Mouse (Mus musculus) limb, embryonic 11.5 days (tissue): ENCODE data around the gene Efemp2. TPM values are rescaled to one million over a fixed set of nuclear protein-coding genes. Genes with fewer than 3 reads are reported as not detected.

ENCODE experiments used
- ATAC-seq: fragments of 200-750 bp; cut with Nextera tagmentation; 2 replicates; pipeline ENCODE4 v1.8.0; 2017; ENCODE audit warnings: low read depth; ENCODE audit not compliant: insufficient number of reproducible peaks, low FRiP score, low TSS enrichment
- DNase-seq: peaks from one replicate; pipeline ENCODE4 v3.0.0-alpha.2; 2015; ENCODE audit warnings: low spot score
- H3K27ac ChIP-seq: fragments of 300-500 bp; sonication (generic); replicated peaks from 2 replicates; pipeline ENCODE4 v1.5.1; 2014; ENCODE audit warnings: low read depth, mild to moderate bottlenecking, low read length
- H3K27me3 ChIP-seq: fragments of 300-500 bp; sonication (generic); 2 replicates; pipeline ENCODE4 v1.6.1; 2014; ENCODE audit warnings: mild to moderate bottlenecking, low read length, mixed read lengths; ENCODE audit not compliant: control insufficient read depth, insufficient read depth
- H3K36me3 ChIP-seq: fragments of 300-500 bp; sonication (generic); 2 replicates; pipeline ENCODE4 v1.6.1; 2014; ENCODE audit warnings: mild to moderate bottlenecking, low read length, moderate library complexity, mixed read lengths; ENCODE audit not compliant: control insufficient read depth, insufficient read depth
- H3K4me1 ChIP-seq: fragments of 300-500 bp; sonication (generic); 2 replicates; pipeline ENCODE4 v1.6.1; 2014; ENCODE audit warnings: low read length, mixed read lengths; ENCODE audit not compliant: control insufficient read depth, insufficient read depth
- H3K4me2 ChIP-seq: fragments of 300-500 bp; sonication (generic); 2 replicates; pipeline ENCODE4 v1.6.1; 2014; ENCODE audit warnings: low read depth, mild to moderate bottlenecking, moderate library complexity; ENCODE audit not compliant: severe bottlenecking
- H3K4me3 ChIP-seq: fragments of 300-500 bp; sonication (generic); 2 replicates; pipeline ENCODE4 v1.5.1; 2014; ENCODE audit warnings: low read depth, low read length
- H3K9ac ChIP-seq: fragments of 300-500 bp; sonication (generic); 2 replicates; pipeline ENCODE4 v1.6.1; 2014; ENCODE audit warnings: mild to moderate bottlenecking, low read length
- H3K9me3 ChIP-seq: fragments of 300-500 bp; sonication (generic); 2 replicates; pipeline ENCODE4 v1.6.1; 2016; ENCODE audit warnings: low read length; ENCODE audit not compliant: control insufficient read depth
- WGBS: fragments of 180-500 bp; shearing (Covaris S2); extraction: QIAGEN DNeasy Blood & Tissue Kit; methylation state at CpG from one replicate; pipeline ENCODE4 v1.1.7; 2014; 5-methylcytosine and 5-hydroxymethylcytosine counted together
- polyA plus RNA-seq: library from polyadenylated mRNA; unstranded; fragments of >200 nt; fragmentation: Nextera tagmentation; extraction: Ambion mirVana; gene quantifications from 2 replicates; pipeline ENCODE4 v1.2.1, GENCODE M21; 2014

Gene Efemp2
- polyA plus RNA-seq, 1 experiment from 2014 or later = 105 TPM

DNA sequence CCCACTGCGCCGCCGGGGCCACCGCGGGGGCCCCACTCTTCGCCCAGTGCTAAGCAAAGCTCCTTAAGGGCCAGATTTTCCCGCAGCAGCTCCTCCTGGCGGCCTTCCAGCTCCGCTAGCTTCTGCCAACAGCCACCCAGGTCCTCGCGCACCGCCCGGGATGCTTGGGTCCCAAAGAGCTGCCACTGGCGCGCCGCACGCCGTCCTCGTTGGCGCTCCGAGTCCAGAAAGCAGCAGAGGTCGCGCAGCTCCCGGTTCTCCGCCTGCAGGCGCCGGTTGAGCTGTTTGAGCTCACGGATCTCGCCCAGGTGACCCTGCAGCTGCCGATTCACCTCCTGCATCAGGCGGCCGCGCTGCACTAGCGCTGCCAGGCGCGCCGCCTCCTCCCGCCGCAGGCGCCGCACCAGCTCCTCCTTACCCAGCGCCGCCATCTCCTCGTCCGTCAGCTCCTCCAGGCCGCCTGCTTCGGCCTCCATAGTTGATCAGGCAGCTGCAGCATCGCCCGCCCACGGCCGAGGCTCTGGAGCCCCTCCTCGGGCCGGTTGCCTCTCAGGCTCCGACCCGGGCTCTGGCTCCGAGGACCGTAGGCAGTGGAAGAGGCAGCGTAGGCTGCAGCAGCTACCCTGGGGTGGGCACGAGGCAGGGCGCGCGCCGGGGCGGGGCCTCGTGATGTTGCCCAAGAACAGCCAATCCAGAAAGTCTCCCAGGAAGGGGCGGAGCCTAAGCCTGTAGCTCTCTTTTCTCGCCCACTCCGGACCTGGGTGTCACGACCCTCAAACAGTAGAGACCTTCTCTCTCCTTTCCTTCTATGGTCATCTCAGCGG is 16.6 kb upstream of the Efemp2 start:
- Histone ChIP-seq H3K9ac (peak overlapping the region; percentile 61), H3K27me3 (no peaks in the 10 kb centered on the region), H3K4me1 (peaks cover 21% of the 10 kb centered on the region), H3K4me3 (peak overlapping the region; percentile 45), H3K27ac (peak overlapping the region; percentile 10), H3K4me2 (peak overlapping the region; percentile 98), H3K36me3 (no peaks in the 10 kb centered on the region), H3K9me3 (no peaks in the 10 kb centered on the region)
- DNase-seq (peak; percentile 94), ATAC-seq (peak; percentile 76)
- under 1% methylated on average over 70 of the region's 70 CpGs for WGBS

DNA sequence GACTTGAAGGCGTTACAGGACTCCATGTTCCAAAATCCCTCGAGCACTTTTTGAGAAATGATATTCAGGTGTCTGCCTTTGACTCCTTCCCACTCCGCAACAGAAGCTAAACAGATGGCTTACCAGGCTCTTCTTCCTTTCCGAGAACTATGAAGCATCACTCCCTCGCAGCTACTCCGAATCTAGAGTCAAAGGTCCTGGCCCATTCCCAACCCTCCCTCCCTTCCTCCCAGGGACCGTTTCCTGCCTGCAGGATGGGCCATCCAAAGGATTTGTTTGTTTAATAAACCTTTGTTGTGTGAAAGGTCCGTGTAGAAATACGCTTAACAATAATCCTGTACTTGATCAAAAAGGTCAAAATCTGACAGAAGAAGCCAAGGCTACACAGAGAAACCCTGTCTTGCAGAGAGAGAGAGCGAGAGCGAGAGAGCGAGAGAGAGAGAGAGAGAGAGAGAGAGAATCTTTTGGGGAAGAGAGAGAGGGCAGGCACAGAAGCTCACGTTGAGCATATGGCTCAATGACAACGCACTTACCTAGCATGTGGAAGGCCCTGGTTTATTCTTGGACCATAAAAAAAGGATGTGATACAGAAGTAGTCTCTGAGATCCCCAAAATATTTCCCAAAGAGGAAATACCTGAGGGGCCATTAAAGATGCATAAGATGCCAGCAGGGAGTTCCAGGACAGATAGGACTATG is 15.9 kb upstream of the Efemp2 start, which contains the start of gene Ccdc85b:
Gene Ccdc85b (minus strand): TSS at position 149 of the 697 bp plus-strand sequence.
- H3K4me2 ChIP-seq = peak within 1 kb of the TSS; percentile 98
- 19% methylated on average over 14 of the region's 14 CpGs for WGBS
- H3K9me3 ChIP-seq = no peaks in the 10 kb centered on the region
- H3K4me3 ChIP-seq = peak within 1 kb of the TSS; percentile 45
- no peak; the same call in 1 of the 2 replicates for ATAC-seq
- no peak for DNase-seq
- peaks cover 21% of the 10 kb centered on the region for H3K4me1 ChIP-seq
- H3K9ac ChIP-seq = peak within 1 kb of the TSS; percentile 61
- peaks cover under 1% of the 10 kb centered on the region; the same call in 1 of the 2 replicates for H3K36me3 ChIP-seq
- peak within 1 kb of the TSS; percentile 10 for H3K27ac ChIP-seq
- H3K27me3 ChIP-seq = no peaks in the 10 kb centered on the region

GRCm38 (mm10) chr19:5459019-5459418 is 14.7 kb upstream of the Efemp2 start:
- Histone ChIP-seq H3K9me3 (no peaks in the 10 kb centered on the region), H3K4me3 (no peak overlapping the region), H3K36me3 (peaks cover 4% of the 10 kb centered on the region; the same call in 1 of the 2 replicates), H3K4me2 (no peak overlapping the region), H3K4me1 (peaks cover 21% of the 10 kb centered on the region), H3K27ac (no peak overlapping the region), H3K27me3 (no peaks in the 10 kb centered on the region), H3K9ac (no peak overlapping the region)
- DNase-seq (no peak), ATAC-seq (no peak)
- 71% methylated on average over 7 of the region's 7 CpGs for WGBS

DNA sequence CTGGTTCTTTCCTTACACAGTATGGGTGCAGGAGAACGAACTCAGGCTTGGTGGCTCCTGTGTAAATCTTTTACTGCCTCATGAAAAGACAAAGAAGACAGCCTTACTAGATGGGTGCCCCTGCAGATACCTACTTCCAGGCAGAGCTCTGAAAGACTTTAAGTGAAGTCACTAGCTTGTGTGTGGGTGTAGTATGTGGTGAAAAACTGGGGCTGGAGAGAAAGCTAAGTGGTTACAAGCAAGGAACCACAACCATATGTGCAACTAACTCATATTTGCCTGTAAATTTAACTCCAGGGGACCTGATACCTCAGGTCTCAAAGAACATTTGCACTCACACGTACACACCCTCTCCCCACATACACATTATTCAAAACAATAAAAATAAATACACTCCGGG is 13.9 kb upstream of the Efemp2 start:
- 21% methylated on average over 3 of the region's 3 CpGs for WGBS

GRCm38 (mm10) chr19:5460465-5460911 is 13.3 kb upstream of the Efemp2 start, which contains the start of gene Fibp:
TSS of gene Fibp (plus strand) at chr19:5460615.
- WGBS = under 1% methylated on average over 32 of the region's 32 CpGs
- H3K4me3 ChIP-seq = peak within 1 kb of the TSS; percentile 71
- peak within 1 kb of the TSS; percentile 88 for H3K4me2 ChIP-seq
- DNase-seq = peak; percentile 93
- no peak within 1 kb of the TSS; the same call in 1 of the 2 replicates for H3K27ac ChIP-seq
- peaks cover 23% of the 10 kb centered on the region for H3K4me1 ChIP-seq
- no peaks in the 10 kb centered on the region for H3K9me3 ChIP-seq
- H3K9ac ChIP-seq = peak within 1 kb of the TSS; percentile 69
- H3K36me3 ChIP-seq = peaks cover 11% of the 10 kb centered on the region
- H3K27me3 ChIP-seq = no peaks in the 10 kb centered on the region
- ATAC-seq = peak; percentile 58

More for the DNA sequence above, 13.9 kb upstream of the Efemp2 start:
- ATAC-seq = no peak
- no peaks in the 10 kb centered on the region for H3K27me3 ChIP-seq
- no peaks in the 10 kb centered on the region for H3K9me3 ChIP-seq
- no peak for DNase-seq
- peaks cover 23% of the 10 kb centered on the region for H3K4me1 ChIP-seq
- H3K27ac ChIP-seq = no peak overlapping the region
- peak overlapping the region; percentile 88 for H3K4me2 ChIP-seq
- H3K4me3 ChIP-seq = peak overlapping the region; percentile 71
- peaks cover 7% of the 10 kb centered on the region for H3K36me3 ChIP-seq
- H3K9ac ChIP-seq = peak overlapping the region; percentile 69

- 87% methylated on average over 6 of the region's 6 CpGs for WGBS
- Histone ChIP-seq H3K27ac (no peak overlapping the region), H3K9me3 (no peaks in the 10 kb centered on the region), H3K36me3 (peaks cover 15% of the 10 kb centered on the region), H3K4me3 (peak overlapping the region; percentile 71), H3K27me3 (no peaks in the 10 kb centered on the region), H3K9ac (no peak overlapping the region), H3K4me2 (peak overlapping the region; percentile 88), H3K4me1 (peaks cover 15% of the 10 kb centered on the region)
- DNase-seq (no peak), ATAC-seq (no peak)
Measured at GRCm38 (mm10) chr19:5461411-5461810, 12.3 kb upstream of the Efemp2 start.

DNA sequence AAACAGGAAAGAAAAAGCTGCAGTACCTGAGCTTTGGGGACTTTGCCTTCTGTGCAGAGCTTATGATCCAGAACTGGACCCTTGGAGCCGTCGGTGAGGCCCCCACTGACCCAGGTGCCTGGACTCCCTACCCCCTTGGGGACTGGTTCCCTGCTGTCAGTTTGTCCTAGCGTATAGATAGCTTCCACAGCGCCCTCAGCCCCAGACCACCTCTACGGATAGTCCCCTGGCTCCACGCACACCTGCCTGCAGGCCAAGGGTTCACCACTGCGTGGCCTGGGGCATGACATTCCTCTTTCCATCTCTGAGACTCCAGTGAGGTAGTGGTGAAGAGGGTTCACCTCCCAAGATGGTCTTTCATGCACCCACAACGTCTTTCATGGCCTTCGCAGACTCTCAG is 10.5 kb upstream of the Efemp2 start:
- Histone ChIP-seq H3K4me3 (no peak overlapping the region), H3K36me3 (peaks cover 17% of the 10 kb centered on the region), H3K27ac (no peak overlapping the region), H3K4me2 (no peak overlapping the region), H3K4me1 (peaks cover 13% of the 10 kb centered on the region; the same call in 1 of the 2 replicates), H3K9ac (no peak overlapping the region), H3K9me3 (no peaks in the 10 kb centered on the region), H3K27me3 (no peaks in the 10 kb centered on the region)
- no peak for DNase-seq
- no peak for ATAC-seq
- 89% methylated on average over 9 of the region's 9 CpGs for WGBS
